Mouse (Mus musculus): ENCODE results near the gene Acbd3. TPM values are rescaled to one million over a fixed set of nuclear protein-coding genes. Genes with fewer than 3 reads are reported as not detected.

Gene Acbd3
- total and polyA plus RNA-seq, 3 experiments = 17.8 to 23.2 TPM; not detected in 1

DNA sequence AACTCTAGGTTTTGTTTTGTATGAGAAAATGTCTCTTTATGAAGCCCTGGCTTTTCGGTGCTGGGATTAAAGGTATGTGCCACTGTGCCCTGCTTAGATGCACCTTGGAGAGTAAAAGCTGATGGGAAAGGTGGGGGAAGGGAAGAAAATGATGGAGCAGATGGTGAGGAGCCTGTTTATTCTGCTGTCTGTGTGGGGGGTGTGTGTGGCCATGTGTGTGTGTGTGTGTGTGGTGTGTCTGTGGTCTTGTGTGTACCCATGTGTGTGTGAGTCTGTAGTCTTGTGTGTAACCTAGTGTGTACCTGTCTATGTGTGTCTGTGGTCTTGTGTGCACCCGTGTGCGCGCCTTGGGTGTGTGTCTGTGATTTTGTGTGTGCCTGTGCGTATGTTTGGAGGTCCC lies 72.8 kb downstream of the Acbd3 start:
- no peak for TF ChIP-seq RCOR1 (IDR thresholded peaks at IDR 0.05; ENCODE audit: low read depth, low read length)
- TF ChIP-seq POLR2AphosphoS5 (IDR thresholded peaks at IDR 0.05; ENCODE audit: borderline replicate concordance, low read depth, low read length) = no peak
- no peak for TF ChIP-seq USF2 (IDR thresholded peaks at IDR 0.05; ENCODE audit: borderline replicate concordance in 1 of 2, insufficient read depth in 1 of 2, low read depth in 1 of 2, low read length in 2 of 2)
- TF ChIP-seq ZMIZ1 (IDR thresholded peaks at IDR 0.05; ENCODE audit: low read depth, low read length) = no peak
- no peak for TF ChIP-seq TCF12 (IDR thresholded peaks at IDR 0.05; ENCODE audit: low read depth, low read length)
- TF ChIP-seq ETS1 (IDR thresholded peaks at IDR 0.05; ENCODE audit: low read depth, low read length) = no peak
- TF ChIP-seq POLR2AphosphoS2 (IDR thresholded peaks at IDR 0.05; ENCODE audit: low read length) = no peak
- no peak for TF ChIP-seq POLR2A (IDR thresholded peaks at IDR 0.05; ENCODE audit: control insufficient read depth in 1 of 2, insufficient read depth in 1 of 2, low read depth in 1 of 2, low read length in 2 of 2, poor library complexity in 1 of 2)
- TF ChIP-seq SIN3A (IDR thresholded peaks at IDR 0.05; ENCODE audit: low read length) = no peak
- TF ChIP-seq MEF2A (IDR thresholded peaks at IDR 0.05; ENCODE audit: extremely low read depth, insufficient replicate concordance, low read depth, low read length, poor library complexity, severe bottlenecking) = no peak
- TF ChIP-seq JUND (IDR thresholded peaks at IDR 0.05; ENCODE audit: low read depth, low read length) = no peak
- TF ChIP-seq CTCF (IDR thresholded peaks at IDR 0.05 in 2 of 3, conservative IDR thresholded peaks at IDR 0.05 in 1 of 3; ENCODE audit: control insufficient read depth in 1 of 3, insufficient read depth in 1 of 3, low read depth in 2 of 3, low read length in 3 of 3, poor library complexity in 1 of 3, severe bottlenecking in 1 of 3) = no peak
- no peak for TF ChIP-seq GATA1 (IDR thresholded peaks at IDR 0.05; ENCODE audit: low read depth, low read length)
- no peak for TF ChIP-seq CHD1 (IDR thresholded peaks at IDR 0.05; ENCODE audit: low read depth, low read length)
- no peak for TF ChIP-seq NRF1 (IDR thresholded peaks at IDR 0.05; ENCODE audit: insufficient read depth, low read depth, low read length, poor library complexity, severe bottlenecking)
- no peak overlapping the region for H3K4me3 ChIP-seq (ENCODE audit: control insufficient read depth in 1 of 2, insufficient read depth in 1 of 2, low read depth in 2 of 2, low read length in 2 of 2)
- peaks cover 4 to 10% of the 10 kb centered on the region in 2 experiments for H3K36me3 ChIP-seq (ENCODE audit: control insufficient read depth in 1 of 2, insufficient read depth in 2 of 2, low read length in 2 of 2)
- peak overlapping the region; percentile 10; the same call in 1 of the 2 replicates for H3K27ac ChIP-seq (ENCODE audit: control insufficient read depth, low read depth, low read length)
- DNase-seq (ENCODE audit: low read depth, low spot score) = no peak
- no peaks in the 10 kb centered on the region; a peak in 1 of 4 replicates for H3K27me3 ChIP-seq (ENCODE audit: control insufficient read depth in 1 of 2, insufficient read depth in 2 of 2, low read length in 2 of 2)
- H3K4me1 ChIP-seq (ENCODE audit: control insufficient read depth in 1 of 2, insufficient read depth in 2 of 2, low read length in 2 of 2) = peaks cover 0 to 7% of the 10 kb centered on the region in 2 experiments; a peak in 2 of 4 replicates
- H3K79me2 ChIP-seq (ENCODE audit: control insufficient read depth, insufficient read depth, low read length, poor library complexity) = no peaks in the 10 kb centered on the region
- no peak overlapping the region for H3K9ac ChIP-seq (ENCODE audit: control insufficient read depth, low read depth, low read length, poor library complexity, severe bottlenecking)
- H3K9me3 ChIP-seq (replicated peaks; ENCODE audit: insufficient read depth, low read length) = no peaks in the 10 kb centered on the region

DNA sequence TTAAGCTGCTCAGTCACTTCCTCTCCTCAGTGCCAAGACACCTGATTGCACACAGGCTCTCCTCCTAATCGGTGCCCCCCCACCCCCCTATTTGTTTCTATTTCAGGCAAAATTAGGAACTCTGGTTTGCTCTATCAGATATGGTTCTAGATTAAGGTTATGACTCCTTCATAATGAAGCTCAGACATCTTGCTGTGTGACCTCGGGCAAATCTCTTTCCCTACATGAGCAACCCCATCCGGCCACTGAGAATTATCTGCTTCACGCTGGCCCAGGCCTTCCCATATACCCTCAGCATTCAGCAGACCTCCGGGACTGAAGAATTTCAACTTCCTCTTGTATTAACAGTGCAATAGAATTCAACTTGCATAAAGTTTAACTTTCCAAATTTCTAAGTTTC lies 73.4 kb downstream of the Acbd3 start:
- DNase-seq (ENCODE audit: low read depth, low spot score) = peak; percentile 80

More for the DNA sequence above, 73.4 kb downstream of the Acbd3 start:
- peak overlapping the region; percentile 10; the same call in 1 of the 2 replicates for H3K27ac ChIP-seq (ENCODE audit: control insufficient read depth, low read depth, low read length)
- no peak overlapping the region for H3K4me3 ChIP-seq (ENCODE audit: control insufficient read depth in 1 of 2, insufficient read depth in 1 of 2, low read depth in 2 of 2, low read length in 2 of 2)
- TF ChIP-seq GATA1 (IDR thresholded peaks at IDR 0.05; ENCODE audit: low read depth, low read length) = peak; percentile 74
- no peak for TF ChIP-seq NELFE (IDR thresholded peaks at IDR 0.05; ENCODE audit: low read depth, low read length)
- TF ChIP-seq SIN3A (IDR thresholded peaks at IDR 0.05; ENCODE audit: low read length) = peak; percentile 45; the same call in 1 of the 2 replicates
- no peak for TF ChIP-seq MYB (IDR thresholded peaks at IDR 0.05; ENCODE audit: low read depth, low read length)
- no peak for TF ChIP-seq MAFK (IDR thresholded peaks at IDR 0.05; ENCODE audit: borderline replicate concordance, low read depth, low read length)
- 0 out of 2 replicates have a peak, but pooled peaks have one; percentile 34 for TF ChIP-seq MAZ (IDR thresholded peaks at IDR 0.05; ENCODE audit: low read depth, low read length)
- peak; percentile 20; the same call in 1 of the 2 replicates for TF ChIP-seq ZNF384 (IDR thresholded peaks at IDR 0.05; ENCODE audit: low read depth, low read length)
- TF ChIP-seq RCOR1 (IDR thresholded peaks at IDR 0.05; ENCODE audit: low read depth, low read length) = peak; percentile 83
- TF ChIP-seq TAL1 (IDR thresholded peaks at IDR 0.05; ENCODE audit: low read length) = peak; percentile 38; the same call in 1 of the 2 replicates
- no peak for TF ChIP-seq E2F4 (IDR thresholded peaks at IDR 0.05; ENCODE audit: borderline replicate concordance, low read depth, low read length)
- TF ChIP-seq TCF12 (IDR thresholded peaks at IDR 0.05; ENCODE audit: low read depth, low read length) = peak; percentile 68
- TF ChIP-seq CHD2 (IDR thresholded peaks at IDR 0.05; ENCODE audit: low read length) = no peak
- peak; percentile 48; the same call in 1 of the 2 replicates for TF ChIP-seq BHLHE40 (IDR thresholded peaks at IDR 0.05; ENCODE audit: borderline replicate concordance, low read depth, low read length)
- TF ChIP-seq ETS1 (IDR thresholded peaks at IDR 0.05; ENCODE audit: low read depth, low read length) = peak; percentile 88
- TF ChIP-seq MEF2A (IDR thresholded peaks at IDR 0.05; ENCODE audit: extremely low read depth, insufficient replicate concordance, low read depth, low read length, poor library complexity, severe bottlenecking) = peak; percentile 99
- TF ChIP-seq JUND (IDR thresholded peaks at IDR 0.05; ENCODE audit: low read depth, low read length) = no peak
- TF ChIP-seq MXI1 (IDR thresholded peaks at IDR 0.05; ENCODE audit: low read depth, low read length) = peak; percentile 43; the same call in 1 of the 2 replicates
- no peak for TF ChIP-seq ZC3H11A (IDR thresholded peaks at IDR 0.05; ENCODE audit: low read depth, low read length)
- no peak for TF ChIP-seq HCFC1 (IDR thresholded peaks at IDR 0.05; ENCODE audit: low read depth, low read length)
- TF ChIP-seq EP300 (IDR thresholded peaks at IDR 0.05; ENCODE audit: low read depth in 1 of 2, low read length in 2 of 2) = peak; percentile 43 to 69
- no peak overlapping the region for H3K9ac ChIP-seq (ENCODE audit: control insufficient read depth, low read depth, low read length, poor library complexity, severe bottlenecking)
- H3K27me3 ChIP-seq (ENCODE audit: control insufficient read depth in 1 of 2, insufficient read depth in 2 of 2, low read length in 2 of 2) = no peaks in the 10 kb centered on the region; a peak in 1 of 4 replicates
- no peaks in the 10 kb centered on the region for H3K79me2 ChIP-seq (ENCODE audit: control insufficient read depth, insufficient read depth, low read length, poor library complexity)
- H3K9me3 ChIP-seq (replicated peaks; ENCODE audit: insufficient read depth, low read length) = no peaks in the 10 kb centered on the region
- H3K36me3 ChIP-seq (ENCODE audit: control insufficient read depth in 1 of 2, insufficient read depth in 2 of 2, low read length in 2 of 2) = peaks cover 6 to 10% of the 10 kb centered on the region in 2 experiments
- peaks cover 0 to 7% of the 10 kb centered on the region in 2 experiments; a peak in 2 of 4 replicates for H3K4me1 ChIP-seq (ENCODE audit: control insufficient read depth in 1 of 2, insufficient read depth in 2 of 2, low read length in 2 of 2)

Measured in MEL (cell line).